Mouse (Mus musculus) retina, adult 2 months (tissue): ENCODE measurements around the gene Gm21762.
"Not testable (repeated sequence)": the region's sequence is repeated elsewhere in the genome, so short reads cannot be mapped to it uniquely, and the experiment has no call there.

ENCODE experiments used
- DNase-seq: peaks from one replicate; pipeline ENCODE4 v3.0.0-alpha.2; 2012; ENCODE audit warnings: low read depth, low spot score

Gene Gm21762

DNA sequence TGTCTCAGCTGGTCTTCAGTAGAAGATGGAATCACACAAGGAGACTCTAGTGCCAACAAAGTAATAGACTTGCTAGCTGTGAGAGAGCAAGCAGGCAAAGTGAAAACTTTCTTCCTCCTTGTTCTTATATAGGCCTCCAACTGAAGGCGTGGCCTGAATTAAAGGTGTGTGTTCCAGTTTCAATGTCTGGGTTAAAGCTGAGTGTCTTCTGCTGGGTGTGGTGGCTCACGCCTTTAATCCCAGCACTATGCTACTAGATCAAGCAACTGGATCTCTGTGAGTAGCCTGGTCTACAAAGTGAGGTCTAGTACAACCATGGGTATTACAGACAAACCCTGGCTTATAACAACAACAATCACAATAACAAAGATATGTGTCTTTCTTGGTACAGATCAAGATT is at the start of gene Gm21762:
Gm21762 (minus strand) TSS at position 101 of the 400 bp plus-strand sequence.
- not testable (repeated sequence) for DNase-seq

DNA sequence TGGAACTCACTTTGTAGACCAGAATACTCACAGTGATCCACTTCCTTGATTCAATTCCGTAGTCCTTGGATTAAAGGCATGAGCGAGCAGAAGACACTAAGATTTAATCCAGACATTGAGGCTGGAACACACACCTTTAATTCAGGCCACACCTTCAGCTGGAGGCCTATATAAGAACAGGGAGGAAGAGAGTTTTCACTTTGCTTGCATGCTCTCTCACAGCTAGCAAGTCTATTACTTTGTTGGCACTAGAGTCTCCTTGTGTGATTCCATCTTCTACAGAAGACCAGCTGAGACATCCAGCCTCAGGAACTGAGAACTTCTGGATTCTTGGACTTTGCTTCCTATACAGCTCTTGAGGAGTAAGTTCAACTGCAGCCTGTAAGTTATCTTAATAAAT is 47.1 kb upstream of the Gm21762 start, which contains the start of gene AF067061:
AF067061 (plus strand) TSS at position 245 of the 400 bp plus-strand sequence.
- DNase-seq = not testable (repeated sequence)

GRCm38 (mm10) chr13:120259718-120260117 is 44.0 kb upstream of the Gm21762 start:
- not testable (repeated sequence) for DNase-seq

DNA sequence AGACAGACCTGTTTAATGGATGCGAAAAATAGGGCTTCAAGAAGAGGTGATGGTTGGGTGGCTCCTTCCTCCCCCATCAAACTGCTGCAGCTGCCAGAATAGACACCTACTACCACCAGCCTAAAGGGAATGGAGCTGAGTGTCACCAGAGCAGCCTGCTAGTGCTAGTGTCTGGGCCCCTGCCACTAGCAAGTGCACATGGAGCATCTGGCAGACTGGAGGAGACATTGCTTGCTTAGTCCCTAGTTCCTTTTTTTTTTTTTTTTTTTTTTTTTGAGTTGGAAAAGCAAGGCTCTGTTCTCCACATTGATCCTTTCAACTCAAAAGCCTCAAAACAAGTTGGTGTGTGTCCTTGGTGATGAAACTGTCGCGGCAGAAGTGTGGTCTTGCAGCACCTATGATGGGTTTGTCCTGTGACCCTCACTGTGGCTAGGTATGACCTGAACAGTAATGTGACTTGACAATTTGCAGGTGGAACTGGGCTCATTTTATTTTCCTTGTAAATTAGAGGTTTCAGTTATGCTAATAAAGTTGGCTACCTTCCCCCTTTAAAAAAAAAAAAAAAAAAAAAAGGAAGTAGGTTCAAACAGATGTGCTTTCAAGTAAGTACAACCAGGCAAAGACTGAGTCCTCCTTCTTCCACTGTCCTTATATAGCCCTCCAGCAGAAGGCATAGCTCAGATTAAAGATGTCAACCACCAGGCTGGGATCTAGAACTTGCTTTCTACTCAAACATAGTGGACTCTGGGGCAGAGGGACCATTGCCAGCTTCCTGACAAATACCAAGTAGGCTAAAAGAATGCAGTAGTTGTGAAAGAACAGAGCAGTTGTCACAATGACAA is 43.3 kb upstream of the Gm21762 start:
- not testable (repeated sequence) for DNase-seq

- not testable (repeated sequence) for DNase-seq
These were observed 35.6 kb upstream of the Gm21762 start for GRCm38 (mm10) chr13:120251208-120251924.

DNA sequence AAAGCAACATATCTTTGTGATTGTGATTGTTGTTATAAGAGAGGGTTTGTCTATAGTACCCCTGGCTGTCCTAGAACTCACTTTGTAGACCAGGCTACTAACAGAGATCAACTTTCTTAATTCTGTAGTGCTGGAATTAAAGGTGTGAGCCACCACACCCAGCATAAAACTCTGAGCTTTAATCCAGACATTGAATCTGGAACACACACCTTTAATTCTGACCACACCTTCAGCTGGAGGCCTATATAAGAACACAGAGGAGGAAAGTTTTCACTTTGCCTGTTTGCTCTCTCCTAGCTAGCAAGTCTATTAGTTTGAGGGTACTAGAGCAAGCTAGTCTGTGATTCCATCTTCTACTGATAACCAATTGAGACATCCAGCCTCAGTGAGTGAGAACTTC is 23.1 kb upstream of the Gm21762 start, which contains the start of gene Gm21731:
Gm21731 (plus strand) TSS at position 301 of the 400 bp plus-strand sequence.
- DNase-seq = not testable (repeated sequence)

- not testable (repeated sequence) for DNase-seq
These were observed 16.8 kb upstream of the Gm21762 start for GRCm38 (mm10) chr13:120232447-120233049.

- DNase-seq = not testable (repeated sequence)
These were observed 16.1 kb upstream of the Gm21762 start for GRCm38 (mm10) chr13:120231798-120232197.

- not testable (repeated sequence) for DNase-seq
These were observed 7.4 kb upstream of the Gm21762 start for GRCm38 (mm10) chr13:120223012-120223659.

GRCm38 (mm10) chr13:120220922-120221321 is 5.2 kb upstream of the Gm21762 start:
- not testable (repeated sequence) for DNase-seq

DNA sequence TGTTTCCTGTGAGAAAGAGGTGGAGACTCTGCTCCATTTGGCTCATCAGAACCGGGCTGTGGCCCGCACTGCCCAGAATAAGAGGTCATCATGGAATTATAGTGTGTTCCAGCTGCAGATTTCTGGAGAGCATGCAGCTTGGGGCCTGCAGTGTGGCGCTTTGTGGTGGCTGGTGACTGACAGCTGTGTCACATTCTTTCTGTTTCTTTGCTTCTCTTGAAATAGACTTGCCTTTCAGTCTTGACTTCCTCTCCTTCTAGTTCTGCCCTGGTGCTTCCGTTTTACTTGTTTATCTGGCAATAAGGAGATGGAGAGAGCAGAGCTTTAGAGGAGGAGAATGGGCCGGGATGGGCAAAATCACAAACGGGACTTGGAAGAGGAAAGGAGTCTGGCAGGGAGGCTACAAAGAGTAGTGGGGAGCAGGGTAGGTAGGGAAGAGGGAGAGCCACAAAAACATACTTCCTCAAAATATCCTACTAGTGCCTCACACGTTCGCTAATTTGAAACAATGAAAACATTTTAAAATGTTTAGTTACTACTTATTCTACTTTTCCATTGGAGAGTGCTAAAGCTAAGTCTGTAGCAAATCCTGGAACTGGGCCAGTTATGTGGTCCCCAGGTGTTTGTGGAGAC is 19.4 kb downstream of the Gm21762 start:
- not testable (repeated sequence) for DNase-seq

GRCm38 (mm10) chr13:120172133-120172532 is 43.6 kb downstream of the Gm21762 start, which contains the start of gene Gm21818:
Gene Gm21818 (plus strand): TSS chr13:120172433.
- DNase-seq = not testable (repeated sequence)

GRCm38 (mm10) chr13:120168301-120168700 is 47.4 kb downstream of the Gm21762 start:
- not testable (repeated sequence) for DNase-seq
